Mouse (Mus musculus): ENCODE measurements around the gene Arhgef10l.

- TF ChIP-seq CTCF (IDR thresholded peaks at IDR 0.05; ENCODE audit: low read depth) = no peak
- TF ChIP-seq EP300 (IDR thresholded peaks at IDR 0.05; ENCODE audit: low read depth) = no peak
Observed at GRCm38 (mm10) chr4:140592990-140593770, 72.6 kb downstream of the Arhgef10l start.

All from liver, embryonic 14.5 days (tissue).